In the genomic region with DNA sequence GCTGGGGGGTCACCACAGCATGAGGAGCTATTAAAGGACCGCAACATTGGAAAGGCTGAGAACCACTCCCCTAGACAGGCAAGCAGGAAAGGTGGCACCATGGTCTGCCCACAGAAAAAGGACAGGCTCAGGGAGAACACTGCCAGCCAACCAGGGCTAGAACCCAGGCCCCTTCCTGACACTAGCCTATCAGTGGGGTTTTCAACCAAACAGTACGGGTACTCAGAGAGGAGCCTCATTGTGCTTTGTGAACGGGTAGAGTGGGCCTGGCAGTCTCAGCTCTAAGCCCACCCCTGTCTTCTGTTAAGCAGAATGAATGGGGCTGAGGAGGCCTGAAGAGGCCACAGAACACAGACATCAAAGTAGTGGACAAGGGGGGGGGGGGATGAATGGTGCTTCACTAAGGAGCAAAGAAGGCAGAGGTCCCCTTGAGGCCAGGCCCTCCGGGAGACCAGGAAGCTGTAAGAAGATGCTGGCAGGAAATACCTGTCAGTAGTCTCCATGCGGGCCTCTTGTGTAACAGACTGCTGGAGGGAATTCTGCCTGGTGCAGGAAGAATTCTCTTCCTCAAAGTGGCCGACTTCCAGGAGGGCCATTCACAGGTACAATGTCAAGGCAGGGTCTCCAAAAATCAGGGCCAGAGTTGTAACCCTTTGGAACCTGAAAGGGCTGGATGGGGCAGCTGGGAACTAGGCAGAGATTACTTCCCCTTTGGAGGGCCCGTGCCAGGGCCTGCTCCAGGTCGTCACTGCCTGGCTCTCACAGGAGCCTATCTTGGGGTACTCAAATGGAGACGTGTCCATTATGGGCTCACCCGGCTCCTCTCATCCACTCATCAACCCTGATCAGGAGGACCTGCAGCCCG, we compare ENCODE assay signal across 8 mouse cellular contexts. TPM values are rescaled to one million over a fixed set of nuclear protein-coding genes. Genes with fewer than 3 reads are reported as not detected.
DNase-seq lines count a peak whose midpoint lies in the region; ATAC-seq and TF ChIP-seq lines count a peak whose summit lies in the region.

A gene (plus strand): TSS at position 512 of the 865 bp plus-strand sequence.

- no peak for TF ChIP-seq CTCF in intestine, postnatal 0 days (IDR thresholded peaks at IDR 0.05; ENCODE audit: low read depth)

- no peaks in the 10 kb centered on the region for H3K27me3 ChIP-seq in neural tube, embryonic 11.5 days (ENCODE audit: control insufficient read depth, insufficient read depth, low read length)
- no peaks in the 10 kb centered on the region for H3K27me3 ChIP-seq in intestine, postnatal 0 days (replicated peaks; ENCODE audit: control insufficient read depth, insufficient read depth, low read length)

- H3K4me3 ChIP-seq in neural tube, embryonic 11.5 days (ENCODE audit: low read depth, low read length): peak within 1 kb of the TSS; percentile 88
- peak within 1 kb of the TSS; percentile 90 for H3K4me3 ChIP-seq in brown adipose tissue, adult 24 weeks (ENCODE audit: insufficient read depth, low read depth, low read length)
- peak within 1 kb of the TSS; percentile 83 for H3K4me3 ChIP-seq in intestine, postnatal 0 days (ENCODE audit: low read depth, low read length)
- H3K4me3 ChIP-seq in macrophage (ENCODE audit: inconsistent target): peak within 1 kb of the TSS; percentile 60

- peaks cover 38% of the 10 kb centered on the region for H3K79me2 ChIP-seq in macrophage (ENCODE audit: inconsistent target)

- no peaks in the 10 kb centered on the region for H3K36me3 ChIP-seq in neural tube, embryonic 11.5 days (ENCODE audit: control insufficient read depth, insufficient read depth, low read length)
- peaks cover 2% of the 10 kb centered on the region; the same call in 1 of the 2 replicates for H3K36me3 ChIP-seq in intestine, postnatal 0 days (ENCODE audit: control insufficient read depth, insufficient read depth)
- no peaks in the 10 kb centered on the region for H3K36me3 ChIP-seq in macrophage (ENCODE audit: inconsistent target)

- H3K27ac ChIP-seq in neural tube, embryonic 11.5 days (ENCODE audit: low read depth, low read length): peak within 1 kb of the TSS; percentile 82
- H3K27ac ChIP-seq in brown adipose tissue, adult 24 weeks (replicated peaks; ENCODE audit: low read depth, low read length): peak within 1 kb of the TSS; percentile 91
- peak within 1 kb of the TSS; percentile 90 for H3K27ac ChIP-seq in intestine, postnatal 0 days (ENCODE audit: low read depth, low read length)
- H3K27ac ChIP-seq in macrophage: peak within 1 kb of the TSS; percentile 70

- peak within 1 kb of the TSS; percentile 86 for H3K9ac ChIP-seq in neural tube, embryonic 11.5 days (ENCODE audit: low read length)
- H3K9ac ChIP-seq in intestine, postnatal 0 days (ENCODE audit: low read depth, low read length): peak within 1 kb of the TSS; percentile 89

- DNase-seq in neural tube, embryonic 11.5 days (ENCODE audit: low spot score): no peak
- no peak for DNase-seq in neural tube, embryonic 10.5 days (ENCODE audit: extremely low spot score, low spot score)
- DNase-seq in heart, adult 11 months: peak; percentile 96
- no peak for DNase-seq in thymus, adult 18-20 months
- no peak for DNase-seq in thymus, postnatal 4 days

- no peak; the same call in 1 of the 2 replicates for ATAC-seq in neural tube, embryonic 11.5 days (ENCODE audit: insufficient read depth, low FRiP score, low TSS enrichment)
- no peak for ATAC-seq in intestine, postnatal 0 days

- WGBS in neural tube, embryonic 11.5 days: 32% methylated on average over 11 of the region's 11 CpGs
- WGBS in intestine, postnatal 0 days: 19% methylated on average over 11 of the region's 11 CpGs
- WGBS in macrophage (ENCODE audit: missing documents): 21% methylated on average over 11 of the region's 11 CpGs

- H3K4me2 ChIP-seq in neural tube, embryonic 11.5 days (ENCODE audit: low read depth): peak within 1 kb of the TSS; percentile 92
- peak within 1 kb of the TSS; percentile 87 for H3K4me2 ChIP-seq in intestine, postnatal 0 days (replicated peaks; ENCODE audit: low read depth)

- H3K4me1 ChIP-seq in neural tube, embryonic 11.5 days (ENCODE audit: control insufficient read depth, insufficient read depth, low read length): peaks cover 23% of the 10 kb centered on the region
- peaks cover 19% of the 10 kb centered on the region for H3K4me1 ChIP-seq in brown adipose tissue, adult 24 weeks (ENCODE audit: control insufficient read depth, insufficient read depth, insufficient read length, low read length)
- peaks cover 7% of the 10 kb centered on the region; the same call in 1 of the 2 replicates for H3K4me1 ChIP-seq in intestine, postnatal 0 days (replicated peaks; ENCODE audit: control insufficient read depth, insufficient read depth, low read length)

- no peaks in the 10 kb centered on the region for H3K9me3 ChIP-seq in neural tube, embryonic 11.5 days (ENCODE audit: control insufficient read depth, low read length)
- H3K9me3 ChIP-seq in intestine, postnatal 0 days (ENCODE audit: control insufficient read depth): no peaks in the 10 kb centered on the region

RNA-seq across cellular contexts. Expression of the gene that starts here (rescaled TPM):
- polyA plus RNA-seq in neural tube, embryonic 11.5 days (2014; fragmentation: Nextera tagmentation; extraction: Ambion mirVana): 48.7 and 53.3 TPM in 2 replicates
- 20.4 and 23.3 TPM in 2 replicates for polyA plus RNA-seq in brown adipose tissue, adult 24 weeks (2012; ENCODE audit: insufficient read depth, insufficient read length, missing spikeins)
- 32.5 and 33.0 TPM in 2 replicates for polyA plus RNA-seq in intestine, postnatal 0 days (2015; fragmentation: Nextera tagmentation; extraction: Ambion mirVana)
- 10 to 100 TPM; 16.8 to 81.5 (median 49.8) TPM for total RNA-seq in macrophage (2018; cell fraction: chromatin; rRNA removed)
- 10 to 100 TPM; 17.6 to 40.7 (median 31.6) TPM for total RNA-seq in macrophage (2018; cell fraction: cytosol; rRNA removed)
- 10 to 100 TPM; 20.9 to 60.1 (median 38.5) TPM for total RNA-seq in macrophage (2018; cell fraction: nucleus; rRNA removed)
- 23.0 to 34.3 TPM (median 32.0 TPM) in 3 replicates for polyA plus RNA-seq in macrophage (2018)
